Mouse (Mus musculus) liver, embryonic 14.5 days (tissue): ENCODE data around the gene Spsb2.

ENCODE experiments used
- CTCF ChIP-seq: IDR thresholded peaks from 2 replicates; pipeline ENCODE4 v1.5.1; 2016; ENCODE audit warnings: antibody characterized with exemption, low read depth, control low read depth
- EP300 ChIP-seq: IDR thresholded peaks from 2 replicates; pipeline ENCODE4 v1.6.1; 2016; ENCODE audit warnings: antibody characterized with exemption, low read depth

GRCm38 (mm10) chr6:124847305-124847704, 38.8 kb downstream of the Spsb2 start:
- TF ChIP-seq CTCF (peak; percentile 97), EP300 (no peak)
